Mouse (Mus musculus) frontal cortex, postnatal 36 days (tissue): ENCODE results near the gene Slc7a12.

Experiments
- DNase-seq, 2 experiments: peaks; one replicate each; pipeline ENCODE4 v3.0.0; 2022; ENCODE audit warnings: low spot score in 2 of 2

Slc7a12 gene

DNA sequence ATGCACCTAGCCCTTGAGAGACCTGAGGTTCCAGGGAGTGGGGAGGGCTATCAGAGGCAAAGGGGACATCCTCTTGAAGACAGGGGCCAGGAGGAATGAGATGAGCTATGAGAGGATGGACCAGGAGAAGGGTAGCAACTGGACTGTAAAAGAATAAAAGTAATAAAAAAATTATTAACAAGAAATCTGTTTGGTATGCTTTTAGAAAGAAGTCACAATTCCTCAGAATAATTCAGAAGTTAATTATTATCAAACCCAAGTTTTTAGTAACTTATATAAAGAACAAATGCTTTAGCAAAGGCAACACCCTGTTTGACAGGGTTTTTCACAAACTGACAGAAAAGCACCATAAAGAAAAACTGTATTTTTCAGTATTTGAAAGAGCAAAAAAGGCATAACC, at the start of gene Slc7a12:
TSS of gene Slc7a12 (plus strand) at position 301 of the 400 bp plus-strand sequence.
- DNase-seq: no peak

DNA sequence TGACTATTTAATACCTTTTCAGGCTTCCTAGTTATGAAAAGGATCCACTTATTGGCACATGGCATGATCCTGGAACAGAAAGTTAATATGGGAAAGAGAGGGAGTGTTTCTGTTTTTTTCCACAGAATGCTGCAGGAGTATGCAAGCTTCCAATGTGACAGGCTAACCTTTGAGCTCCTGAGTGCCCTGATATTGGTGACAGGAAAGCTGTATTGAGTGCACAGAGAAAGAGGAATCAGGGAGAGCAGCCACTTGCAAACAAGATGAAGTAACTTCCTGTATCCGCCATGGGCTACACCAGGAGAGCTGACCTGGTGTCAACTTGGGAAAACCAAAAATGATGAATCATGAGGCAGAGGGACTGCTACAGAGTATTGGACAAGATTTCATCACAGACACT, 48.1 kb upstream of the Slc7a12 start:
- DNase-seq: no peak

DNA sequence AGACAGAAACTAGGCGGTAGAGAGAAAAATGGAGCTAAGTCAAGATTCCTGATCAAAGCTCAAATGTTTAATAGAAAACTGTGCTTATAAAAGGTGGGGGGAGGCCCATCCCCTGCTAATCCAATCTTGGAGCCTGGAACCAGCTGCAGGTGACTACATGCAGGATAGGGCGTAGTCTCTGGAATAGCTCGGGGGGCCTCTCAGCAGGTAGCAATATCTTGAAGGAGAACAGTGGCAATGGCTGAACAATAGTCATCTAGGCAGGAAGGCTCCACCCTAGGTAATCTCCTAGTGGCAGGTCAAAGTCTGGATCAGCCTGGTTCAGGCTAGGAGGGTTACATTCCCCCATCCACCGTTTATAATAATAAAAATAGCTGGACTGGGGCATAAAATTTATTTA, 34.5 kb upstream of the Slc7a12 start:
- no peak for DNase-seq

DNA sequence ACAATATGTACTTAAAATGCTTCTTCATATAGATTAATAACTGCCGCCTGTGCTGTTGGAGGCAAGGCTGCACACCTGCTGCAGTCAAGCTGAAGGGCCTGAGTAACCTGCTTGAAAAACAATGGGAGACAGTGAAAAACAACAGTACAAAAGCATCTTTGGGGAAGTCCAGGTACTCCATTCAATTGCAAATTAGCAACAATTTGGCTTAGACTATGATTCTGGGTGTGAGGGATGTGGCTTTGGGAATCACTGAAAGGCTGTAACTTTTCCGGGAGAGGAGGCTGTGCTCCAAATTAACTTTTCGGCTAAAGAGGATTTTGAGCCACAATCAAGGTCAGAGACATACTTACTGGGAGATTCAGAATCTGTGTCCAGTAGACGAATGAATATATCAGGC, 33.8 kb upstream of the Slc7a12 start:
- DNase-seq: no peak
